8 mouse cellular contexts compared by ENCODE assay signal in the genomic region with DNA sequence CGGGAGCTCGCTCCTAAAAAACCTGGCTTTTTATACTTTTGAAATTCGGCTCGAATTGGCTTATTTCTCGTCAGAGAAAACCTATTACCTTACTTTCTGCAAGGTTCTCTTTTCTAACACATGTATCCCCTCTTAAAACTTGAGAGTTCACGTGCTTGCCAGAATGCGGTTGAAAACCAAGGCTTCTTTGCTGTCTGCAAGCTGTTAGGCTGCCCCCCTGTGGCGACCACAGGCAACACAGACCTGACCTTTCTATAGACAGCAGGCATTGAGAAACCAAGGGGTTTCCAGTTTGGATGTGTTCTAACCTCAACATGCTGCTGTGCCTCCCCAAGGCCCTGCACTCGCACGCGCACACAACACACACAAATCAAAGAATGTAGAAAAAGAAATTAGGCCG. TPM values are rescaled to one million over a fixed set of nuclear protein-coding genes. Genes with fewer than 3 reads are reported as not detected.
A peak's percentile ranks its signal among the peaks of the same experiment; 100 is the strongest.
DNase-seq lines count a peak whose midpoint lies in the region; ATAC-seq and TF ChIP-seq lines count a peak whose summit lies in the region.

No protein-coding gene starts in this region.

- TF ChIP-seq POLR2A in lung, adult 2 months (IDR thresholded peaks at IDR 0.05; ENCODE audit: borderline replicate concordance, extremely low read depth, low read depth, low read length), result no peak

- peak; percentile 81 for TF ChIP-seq CTCF in lung, adult 2 months (IDR thresholded peaks at IDR 0.05; ENCODE audit: insufficient read depth, low read length)

- H3K4me3 ChIP-seq in lung, adult 2 months (replicated peaks; ENCODE audit: extremely low read depth, low read depth, low read length), result no peak overlapping the region

- peak; percentile 81 for ATAC-seq in CD4-positive, CD25-positive, alpha-beta regulatory T cell, adult 4 months

- peaks cover 4% of the 10 kb centered on the region; the same call in 1 of the 2 replicates for H3K4me1 ChIP-seq in lung, adult 2 months (ENCODE audit: control insufficient read depth, insufficient read depth, low read length)

- 18% methylated on average over 12 of the region's 12 CpGs for WGBS in lung, adult 2 months

- peak; percentile 58 for DNase-seq in 3134 (ENCODE audit: extremely low read depth, insufficient read length, low spot score)
- DNase-seq in cerebellum, adult 18-20 months, result peak; percentile 80 to 82
- DNase-seq in gastrocnemius, adult 8-10 months (ENCODE audit: low spot score in 2 of 2), result peak; percentile 28 to 33
- DNase-seq in kidney, adult 11 months, result peak; percentile 60
- peak; percentile 63 for DNase-seq in lung, adult 2 months
- DNase-seq in right cerebral cortex, postnatal 10 days (ENCODE audit: low spot score in 2 of 2), result peak; percentile 62 to 72
- DNase-seq in ovary, postnatal 10 days (ENCODE audit: low spot score), result no peak

RNA-seq across cellular contexts. Expression of gene Slc29a2, which starts 6.9 kb away (rescaled TPM):
- polyA plus RNA-seq in CD4-positive, CD25-positive, alpha-beta regulatory T cell, adult 4 months (2017; shearing (Covaris generic)), result 1 to 10 TPM; 2.4 to 2.5 TPM
- total RNA-seq in gastrocnemius, adult 8-10 months (2022), result 1 to 10 TPM; 4.0 to 6.1 (median 4.3) TPM
- polyA plus RNA-seq in lung, adult 2 months (2012; rRNA removed), result 4.3 and 5.9 TPM in 2 replicates

RNA-seq across cellular contexts. Expression of gene B4gat1, which starts 21.8 kb away (rescaled TPM):
- polyA plus RNA-seq in CD4-positive, CD25-positive, alpha-beta regulatory T cell, adult 4 months (2017; shearing (Covaris generic)), result 10 to 100 TPM; 11.9 to 20.5 TPM
- total RNA-seq in gastrocnemius, adult 8-10 months (2022), result 10 to 100 TPM; 16.0 to 23.1 (median 19.5) TPM
- polyA plus RNA-seq in lung, adult 2 months (2012; rRNA removed), result 38.0 and 38.7 TPM in 2 replicates

RNA-seq across cellular contexts. Expression of gene AC124502.3, which starts 21.9 kb away (rescaled TPM):
- under 1 TPM; 0.35 to 0.80 TPM for polyA plus RNA-seq in CD4-positive, CD25-positive, alpha-beta regulatory T cell, adult 4 months (2017; shearing (Covaris generic))
- 1 to 10 TPM in 3 of 4 experiments, under 1 TPM in 1; 0.61 to 1.7 (median 1.4) TPM for total RNA-seq in gastrocnemius, adult 8-10 months (2022)
- 0.58 and 0.78 TPM in 2 replicates for polyA plus RNA-seq in lung, adult 2 months (2012; rRNA removed)

RNA-seq across cellular contexts. Expression of gene Brms1, which starts 24.4 kb away (rescaled TPM):
- 100 to 1,000 TPM in 1 of 2 experiments, 10 to 100 TPM in 1; 85.7 to 136 TPM for polyA plus RNA-seq in CD4-positive, CD25-positive, alpha-beta regulatory T cell, adult 4 months (2017; shearing (Covaris generic))
- total RNA-seq in gastrocnemius, adult 8-10 months (2022), result 10 to 100 TPM; 14.8 to 17.6 (median 16.4) TPM
- 36.3 and 40.4 TPM in 2 replicates for polyA plus RNA-seq in lung, adult 2 months (2012; rRNA removed)

RNA-seq across cellular contexts. Expression of gene Npas4, which starts 26.7 kb away (rescaled TPM):
- 1 to 10 TPM in 1 of 2 experiments, under 1 TPM in 1; 0.90 to 2.1 TPM for polyA plus RNA-seq in CD4-positive, CD25-positive, alpha-beta regulatory T cell, adult 4 months (2017; shearing (Covaris generic))
- under 1 TPM in 1 of 4 experiments, not detected in 3; 0.11 TPM for total RNA-seq in gastrocnemius, adult 8-10 months (2022)
- 0.54 and 0.93 TPM in 2 replicates for polyA plus RNA-seq in lung, adult 2 months (2012; rRNA removed)
